ENCODE assay signal across 24 mouse cellular contexts in the genomic region with DNA sequence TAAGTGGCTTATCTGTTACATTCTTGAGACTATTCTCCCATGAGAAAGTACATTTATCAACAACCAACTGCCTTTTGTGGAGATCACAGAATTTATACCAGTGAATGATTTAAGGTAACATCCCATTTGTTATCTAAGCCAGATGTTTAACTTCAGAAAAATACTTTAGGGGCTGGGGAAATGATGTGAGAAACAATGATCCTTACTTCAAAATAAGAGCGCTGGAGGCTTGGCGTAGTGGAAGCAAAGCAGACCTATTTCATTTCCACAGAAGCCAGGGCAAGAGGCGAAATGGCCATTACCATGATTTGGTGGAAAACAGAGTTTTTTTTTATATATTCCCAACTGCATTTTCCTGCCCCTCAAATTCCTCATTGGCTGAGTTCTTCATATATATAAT. TPM values are rescaled to one million over a fixed set of nuclear protein-coding genes. Genes with fewer than 3 reads are reported as not detected.
DNase-seq lines count a peak whose midpoint lies in the region; ATAC-seq and TF ChIP-seq lines count a peak whose summit lies in the region.
"Had no signal": no experiment of that assay in that cellular context is flagged by ENCODE, and none has a peak within 500 bp of the region (broad histone marks: within the 10 kb centered on the region; RNA-seq: fewer than 3 reads in every experiment).

No protein-coding gene starts in this region.

- no peak for TF ChIP-seq CTCF in lung, embryonic 14.5 days (IDR thresholded peaks at IDR 0.05; ENCODE audit: low read depth)

- H3K27me3 ChIP-seq in kidney, embryonic 14.5 days (ENCODE audit: control insufficient read depth, insufficient read depth, low read length): no peaks in the 10 kb centered on the region
- no peaks in the 10 kb centered on the region for H3K27me3 ChIP-seq in kidney, embryonic 16.5 days (ENCODE audit: insufficient read depth, low read length)
- H3K27me3 ChIP-seq in lung, embryonic 14.5 days (ENCODE audit: insufficient read depth, low read length): no peaks in the 10 kb centered on the region
- H3K27me3 ChIP-seq in embryonic facial prominence, embryonic 14.5 days (replicated peaks; ENCODE audit: control insufficient read depth, insufficient read depth, low read length): no peaks in the 10 kb centered on the region
- H3K27me3 ChIP-seq: embryonic facial prominence, embryonic 15.5 days; forebrain, embryonic 12.5 days had no signal

- DNase-seq in kidney, postnatal 14 days: no peak
- no peak for DNase-seq in kidney, adult 9 months
- DNase-seq in lung, embryonic 14.5 days: peak; percentile 69
- no peak for DNase-seq in lung, postnatal 25 days (ENCODE audit: low spot score)
- peak; percentile 26 for DNase-seq in embryonic facial prominence, embryonic 14.5 days (ENCODE audit: low spot score)
- no peak for DNase-seq in spleen, adult 18-20 months
- DNase-seq: adrenal gland, adult 2 months; adrenal gland, postnatal 10 days; adrenal gland, postnatal 25 days; cerebellum, adult 11 months; cerebellum, adult 18-20 months; cerebellum, adult 8-10 months; cerebellum, adult 9-11 months; cerebellum, postnatal 14 days; cerebellum, postnatal 36 days; embryo, embryonic 11 days had no signal

- ATAC-seq in kidney, embryonic 14.5 days (ENCODE audit: low FRiP score, low TSS enrichment): no peak
- ATAC-seq in kidney, embryonic 16.5 days (ENCODE audit: low FRiP score, low TSS enrichment): no peak
- ATAC-seq in lung, embryonic 14.5 days (ENCODE audit: insufficient read depth): no peak
- no peak for ATAC-seq in embryonic facial prominence, embryonic 14.5 days (ENCODE audit: low read depth)
- ATAC-seq: forebrain, embryonic 14.5 days; forebrain, embryonic 16.5 days had no signal

- peaks cover 16% of the 10 kb centered on the region; the same call in 1 of the 2 replicates for H3K4me1 ChIP-seq in kidney, embryonic 14.5 days (ENCODE audit: control insufficient read depth, insufficient read depth, low read length)
- H3K4me1 ChIP-seq in kidney, embryonic 16.5 days (ENCODE audit: insufficient read depth, low read length): peaks cover 25% of the 10 kb centered on the region
- peaks cover 19% of the 10 kb centered on the region for H3K4me1 ChIP-seq in lung, embryonic 14.5 days (ENCODE audit: insufficient read depth)
- peaks cover 17% of the 10 kb centered on the region for H3K4me1 ChIP-seq in embryonic facial prominence, embryonic 14.5 days (ENCODE audit: control insufficient read depth, insufficient read depth, low read length)

- H3K9ac ChIP-seq in kidney, embryonic 14.5 days (ENCODE audit: low read depth, low read length): no peak overlapping the region
- no peak overlapping the region for H3K9ac ChIP-seq in kidney, embryonic 16.5 days (replicated peaks; ENCODE audit: low read length)
- H3K9ac ChIP-seq in lung, embryonic 14.5 days: no peak overlapping the region
- H3K9ac ChIP-seq in embryonic facial prominence, embryonic 14.5 days (ENCODE audit: low read depth, low read length): no peak overlapping the region
- H3K9ac ChIP-seq: embryonic facial prominence, embryonic 15.5 days; forebrain, embryonic 12.5 days had no signal

- WGBS in kidney, embryonic 14.5 days: 64% methylated on average over 3 of the region's 3 CpGs
- 62% methylated on average over 3 of the region's 3 CpGs for WGBS in kidney, embryonic 16.5 days
- WGBS in lung, embryonic 14.5 days: 34% methylated on average over 3 of the region's 3 CpGs
- 55% methylated on average over 3 of the region's 3 CpGs for WGBS in embryonic facial prominence, embryonic 14.5 days

- peak overlapping the region; percentile 37 for H3K27ac ChIP-seq in kidney, embryonic 14.5 days (ENCODE audit: low read depth, low read length)
- peak overlapping the region; percentile 35; the same call in 1 of the 2 replicates for H3K27ac ChIP-seq in kidney, embryonic 16.5 days (ENCODE audit: low read length)
- H3K27ac ChIP-seq in lung, embryonic 14.5 days (ENCODE audit: low read depth): no peak overlapping the region
- no peak overlapping the region for H3K27ac ChIP-seq in embryonic facial prominence, embryonic 14.5 days (replicated peaks; ENCODE audit: low read depth, low read length)
- H3K27ac ChIP-seq: embryonic facial prominence, embryonic 15.5 days; forebrain, embryonic 10.5 days; forebrain, embryonic 12.5 days had no signal

- H3K36me3 ChIP-seq in kidney, embryonic 14.5 days (ENCODE audit: control insufficient read depth, insufficient read depth, low read length): no peaks in the 10 kb centered on the region
- H3K36me3 ChIP-seq in kidney, embryonic 16.5 days (ENCODE audit: insufficient read depth, low read length): 0 out of 2 replicates have a peak, but pooled peaks cover 3% of the 10 kb centered on the region
- H3K36me3 ChIP-seq in lung, embryonic 14.5 days (ENCODE audit: insufficient read depth): 0 out of 2 replicates have a peak, but pooled peaks cover 2% of the 10 kb centered on the region
- H3K36me3 ChIP-seq in embryonic facial prominence, embryonic 14.5 days (ENCODE audit: control insufficient read depth, insufficient read depth, low read length): 0 out of 2 replicates have a peak, but pooled peaks cover 4% of the 10 kb centered on the region
- H3K36me3 ChIP-seq: embryonic facial prominence, embryonic 15.5 days; forebrain, embryonic 10.5 days; forebrain, embryonic 12.5 days had no signal

- no peak overlapping the region for H3K4me2 ChIP-seq in kidney, embryonic 14.5 days (replicated peaks; ENCODE audit: low read depth, low read length)
- no peak overlapping the region for H3K4me2 ChIP-seq in kidney, embryonic 16.5 days (replicated peaks; ENCODE audit: low read depth, low read length)
- no peak overlapping the region for H3K4me2 ChIP-seq in lung, embryonic 14.5 days
- no peak overlapping the region for H3K4me2 ChIP-seq in embryonic facial prominence, embryonic 14.5 days (ENCODE audit: low read depth, low read length)
- H3K4me2 ChIP-seq: embryonic facial prominence, embryonic 15.5 days; forebrain, embryonic 12.5 days had no signal

- no peak overlapping the region for H3K4me3 ChIP-seq in kidney, embryonic 14.5 days (ENCODE audit: low read length)
- H3K4me3 ChIP-seq in kidney, embryonic 16.5 days (ENCODE audit: low read length): no peak overlapping the region
- H3K4me3 ChIP-seq in lung, embryonic 14.5 days (ENCODE audit: low read depth, low read length): no peak overlapping the region
- H3K4me3 ChIP-seq in embryonic facial prominence, embryonic 14.5 days (ENCODE audit: low read depth, low read length): no peak overlapping the region
- H3K4me3 ChIP-seq: embryonic facial prominence, embryonic 15.5 days; erythroblast, embryonic 14.5 days; forebrain, embryonic 10.5 days; forebrain, embryonic 12.5 days had no signal

- no peaks in the 10 kb centered on the region for H3K9me3 ChIP-seq in kidney, embryonic 14.5 days (ENCODE audit: control insufficient read depth, low read length)
- peaks cover 6% of the 10 kb centered on the region; the same call in 1 of the 2 replicates for H3K9me3 ChIP-seq in kidney, embryonic 16.5 days (ENCODE audit: low read length)
- H3K9me3 ChIP-seq in lung, embryonic 14.5 days (ENCODE audit: low read depth, low read length): 0 out of 2 replicates have a peak, but pooled peaks cover 2% of the 10 kb centered on the region
- no peaks in the 10 kb centered on the region for H3K9me3 ChIP-seq in embryonic facial prominence, embryonic 14.5 days (ENCODE audit: control insufficient read depth, low read length)
- H3K9me3 ChIP-seq: embryonic facial prominence, embryonic 15.5 days; forebrain, embryonic 10.5 days; forebrain, embryonic 12.5 days had no signal

RNA-seq across cellular contexts. Expression of a gene that starts 34.7 kb away (rescaled TPM):
- 76.2 and 105 TPM in 2 replicates for polyA plus RNA-seq in kidney, embryonic 14.5 days (2014; fragmentation: Nextera tagmentation; extraction: Ambion mirVana)
- 133 and 135 TPM in 2 replicates for polyA plus RNA-seq in kidney, embryonic 16.5 days (2015; fragmentation: Nextera tagmentation; extraction: Ambion mirVana)
- polyA plus RNA-seq in lung, embryonic 14.5 days (2014; fragmentation: Nextera tagmentation; extraction: Ambion mirVana): 165 and 171 TPM in 2 replicates
- polyA plus RNA-seq in embryonic facial prominence, embryonic 14.5 days (2014; fragmentation: Nextera tagmentation; extraction: Ambion mirVana): 60.1 and 79.9 TPM in 2 replicates

RNA-seq across cellular contexts. Expression of a gene that starts 58.8 kb away (rescaled TPM):
- polyA plus RNA-seq in kidney, embryonic 14.5 days (2014; fragmentation: Nextera tagmentation; extraction: Ambion mirVana): 32.9 and 62.2 TPM in 2 replicates
- polyA plus RNA-seq in kidney, embryonic 16.5 days (2015; fragmentation: Nextera tagmentation; extraction: Ambion mirVana): 35.6 and 37.0 TPM in 2 replicates
- 59.2 and 62.0 TPM in 2 replicates for polyA plus RNA-seq in lung, embryonic 14.5 days (2014; fragmentation: Nextera tagmentation; extraction: Ambion mirVana)
- 45.3 and 45.9 TPM in 2 replicates for polyA plus RNA-seq in embryonic facial prominence, embryonic 14.5 days (2014; fragmentation: Nextera tagmentation; extraction: Ambion mirVana)

Comparison
In these comparisons a context has a peak if more than half of its experiments do, and no peak if none do; other contexts are left out.
1. DNase-seq: peak in lung, embryonic 14.5 days (single experiment) and embryonic facial prominence, embryonic 14.5 days (single experiment); none in kidney, postnatal 14 days (single experiment), kidney, adult 9 months (single experiment), lung, postnatal 25 days (single experiment) and spleen, adult 18-20 months (0 of 2).
2. H3K27ac ChIP-seq: peak in kidney, embryonic 14.5 days (single experiment) and kidney, embryonic 16.5 days (single experiment); none in lung, embryonic 14.5 days (single experiment) and embryonic facial prominence, embryonic 14.5 days (single experiment).